Mouse (Mus musculus) MEL (cell line): ENCODE results near the gene Sh3d19. TPM values are rescaled to one million over a fixed set of nuclear protein-coding genes. Genes with fewer than 3 reads are reported as not detected.

Experiments
- DNase-seq: peaks from one replicate; pipeline ENCODE4 v3.0.0; 2011; ENCODE audit warnings: low read depth, low spot score
- H3K27ac ChIP-seq: 2 replicates; pipeline ENCODE4 v1.5.1; 2012; ENCODE audit warnings: low read depth, mild to moderate bottlenecking, control low read depth, low read length, moderate library complexity; ENCODE audit not compliant: control insufficient read depth
- H3K27me3 ChIP-seq, 2 experiments: fragments of 150-350 bp in 1 of 2; sonication (generic) in 1 of 2; 2 replicates each; pipeline ENCODE4 v1.6.1; 2012; ENCODE audit warnings: low read length in 2 of 2, mild to moderate bottlenecking in 2 of 2, improper control_type of control experiment in 1 of 2, moderate library complexity in 1 of 2; ENCODE audit not compliant: insufficient read depth in 2 of 2, control insufficient read depth in 1 of 2
- H3K36me3 ChIP-seq, 2 experiments: 2 replicates each; pipeline ENCODE4 v1.6.1; 2012 to 2014; ENCODE audit warnings: low read length in 2 of 2, improper control_type of control experiment in 1 of 2, inconsistent platforms in 1 of 2, mild to moderate bottlenecking in 1 of 2; ENCODE audit not compliant: insufficient read depth in 2 of 2, control insufficient read depth in 1 of 2
- H3K4me1 ChIP-seq, 2 experiments: fragments of 150-350 bp in 1 of 2; sonication (generic) in 1 of 2; 2 replicates each; pipeline ENCODE4 v1.6.1; 2012; ENCODE audit warnings: low read length in 2 of 2, improper control_type of control experiment in 1 of 2, mild to moderate bottlenecking in 1 of 2; ENCODE audit not compliant: insufficient read depth in 2 of 2, control insufficient read depth in 1 of 2
- H3K4me3 ChIP-seq, 2 experiments: fragments of 150-350 bp in 1 of 2; sonication (generic) in 1 of 2; 2 replicates each; pipeline ENCODE4 v1.5.1; 2012; ENCODE audit warnings: low read depth in 2 of 2, low read length in 2 of 2, mild to moderate bottlenecking in 2 of 2, moderate library complexity in 2 of 2, control low read depth in 1 of 2, improper control_type of control experiment in 1 of 2; ENCODE audit not compliant: control insufficient read depth in 1 of 2, insufficient read depth in 1 of 2
- H3K79me2 ChIP-seq: 2 replicates; pipeline ENCODE4 v1.6.1; 2012; ENCODE audit warnings: mild to moderate bottlenecking, low read length, moderate library complexity; ENCODE audit not compliant: control insufficient read depth, poor library complexity, insufficient read depth
- H3K9ac ChIP-seq: 2 replicates; pipeline ENCODE4 v1.6.1; 2012; ENCODE audit warnings: low read depth, mild to moderate bottlenecking, control low read depth, low read length, moderate library complexity; ENCODE audit not compliant: control insufficient read depth, poor library complexity, severe bottlenecking
- H3K9me3 ChIP-seq: fragments of 150-350 bp; sonication (generic); replicated peaks from 2 replicates; pipeline ENCODE4 v1.6.1; 2012; ENCODE audit warnings: mild to moderate bottlenecking, low read length, improper control_type of control experiment, moderate library complexity; ENCODE audit not compliant: insufficient read depth
- BHLHE40 ChIP-seq: IDR thresholded peaks from 2 replicates; pipeline ENCODE4 v1.6.1; 2012; ENCODE audit warnings: low read depth, mild to moderate bottlenecking, inconsistent platforms, low read length, improper control_type of control experiment, borderline replicate concordance
- CHD1 ChIP-seq: IDR thresholded peaks from 2 replicates; pipeline ENCODE4 v1.6.1; 2012; ENCODE audit warnings: low read depth, mild to moderate bottlenecking, inconsistent platforms, low read length, improper control_type of control experiment
- CHD2 ChIP-seq: IDR thresholded peaks from 2 replicates; pipeline ENCODE4 v1.6.1; 2011; ENCODE audit warnings: low read length, improper control_type of control experiment
- CTCF ChIP-seq, 3 experiments: IDR thresholded peaks in 2 of 3; conservative IDR thresholded peaks in 1 of 3; 2 replicates each; pipeline ENCODE4 v1.5.1; 2011 to 2012; ENCODE audit warnings: low read length in 3 of 3, low read depth in 2 of 3, mild to moderate bottlenecking in 2 of 3, improper control_type of control experiment in 1 of 3, inconsistent platforms in 1 of 3, mixed read lengths in 1 of 3, moderate library complexity in 1 of 3; ENCODE audit not compliant: control insufficient read depth in 1 of 3, insufficient read depth in 1 of 3, poor library complexity in 1 of 3, severe bottlenecking in 1 of 3
- EP300 ChIP-seq, 2 experiments: IDR thresholded peaks; 2 replicates each; pipeline ENCODE4 v1.6.1; 2011; ENCODE audit warnings: improper control_type of control experiment in 2 of 2, low read length in 2 of 2, low read depth in 1 of 2, mild to moderate bottlenecking in 1 of 2
- ETS1 ChIP-seq: IDR thresholded peaks from 2 replicates; pipeline ENCODE4 v1.6.1; 2012; ENCODE audit warnings: low read depth, mild to moderate bottlenecking, inconsistent platforms, low read length, improper control_type of control experiment, moderate library complexity
- GABPA ChIP-seq: IDR thresholded peaks from 2 replicates; pipeline ENCODE4 v1.6.1; 2012; ENCODE audit warnings: low read depth, mild to moderate bottlenecking, inconsistent platforms, low read length, improper control_type of control experiment, moderate library complexity
- HCFC1 ChIP-seq: IDR thresholded peaks from 2 replicates; pipeline ENCODE4 v1.6.1; 2012; ENCODE audit warnings: low read depth, mild to moderate bottlenecking, inconsistent platforms, low read length, improper control_type of control experiment, moderate library complexity
- KAT2A ChIP-seq: conservative IDR thresholded peaks from 2 replicates; pipeline ENCODE4 v1.6.1; 2012; ENCODE audit warnings: low read depth, low read length, improper control_type of control experiment, inconsistent platforms
- MAFK ChIP-seq: IDR thresholded peaks from 2 replicates; pipeline ENCODE4 v1.6.1; 2011; ENCODE audit warnings: low read depth, mild to moderate bottlenecking, low read length, improper control_type of control experiment, borderline replicate concordance
- MAX ChIP-seq: IDR thresholded peaks from 2 replicates; pipeline ENCODE4 v1.6.1; 2011; ENCODE audit warnings: low read length, improper control_type of control experiment
- MAZ ChIP-seq: IDR thresholded peaks from 2 replicates; pipeline ENCODE4 v1.6.1; 2012; ENCODE audit warnings: low read depth, mild to moderate bottlenecking, inconsistent platforms, low read length, improper control_type of control experiment
- MEF2A ChIP-seq: IDR thresholded peaks from 2 replicates; pipeline ENCODE4 v1.6.1; 2014; ENCODE audit warnings: low read depth, mild to moderate bottlenecking, inconsistent platforms, low read length, improper control_type of control experiment; ENCODE audit not compliant: poor library complexity, insufficient replicate concordance, severe bottlenecking; ENCODE audit errors: extremely low read depth
- MXI1 ChIP-seq: IDR thresholded peaks from 2 replicates; pipeline ENCODE4 v1.6.1; 2011; ENCODE audit warnings: mild to moderate bottlenecking, low read depth, low read length, improper control_type of control experiment
- MYB ChIP-seq: IDR thresholded peaks from 2 replicates; pipeline ENCODE4 v1.6.1; 2011; ENCODE audit warnings: mild to moderate bottlenecking, low read depth, low read length, improper control_type of control experiment
- MYC ChIP-seq: IDR thresholded peaks from 2 replicates; pipeline ENCODE4 v1.6.1; 2011; ENCODE audit warnings: low read depth, mild to moderate bottlenecking, low read length, improper control_type of control experiment, moderate library complexity
- NRF1 ChIP-seq: IDR thresholded peaks from 2 replicates; pipeline ENCODE4 v1.6.1; 2014; ENCODE audit warnings: low read depth, mild to moderate bottlenecking, inconsistent platforms, low read length, improper control_type of control experiment, moderate library complexity; ENCODE audit not compliant: poor library complexity, insufficient read depth, severe bottlenecking
- POLR2A ChIP-seq, 2 experiments: IDR thresholded peaks; 2 replicates each; pipeline ENCODE4 v1.6.1; 2011 to 2012; ENCODE audit warnings: low read length in 2 of 2, mild to moderate bottlenecking in 2 of 2, control low read depth in 1 of 2, improper control_type of control experiment in 1 of 2, low read depth in 1 of 2, moderate library complexity in 1 of 2; ENCODE audit not compliant: control insufficient read depth in 1 of 2, insufficient read depth in 1 of 2, poor library complexity in 1 of 2
- POLR2AphosphoS2 ChIP-seq: IDR thresholded peaks from 2 replicates; pipeline ENCODE4 v1.6.1; 2011; ENCODE audit warnings: low read length, improper control_type of control experiment
- POLR2AphosphoS5 ChIP-seq: IDR thresholded peaks from 2 replicates; pipeline ENCODE4 v1.6.1; 2012; ENCODE audit warnings: low read depth, borderline replicate concordance, mild to moderate bottlenecking, inconsistent platforms, low read length, moderate library complexity, mixed read lengths
- RAD21 ChIP-seq: IDR thresholded peaks from 2 replicates; pipeline ENCODE4 v1.6.1; 2011; ENCODE audit warnings: mild to moderate bottlenecking, low read depth, low read length, improper control_type of control experiment
- RCOR1 ChIP-seq: IDR thresholded peaks from 2 replicates; pipeline ENCODE4 v1.6.1; 2012; ENCODE audit warnings: low read depth, mild to moderate bottlenecking, inconsistent platforms, low read length, improper control_type of control experiment
- SIN3A ChIP-seq: IDR thresholded peaks from 2 replicates; pipeline ENCODE4 v1.6.1; 2012; ENCODE audit warnings: low read length, improper control_type of control experiment, inconsistent platforms
- TAL1 ChIP-seq: IDR thresholded peaks from 2 replicates; pipeline ENCODE4 v1.6.1; 2012; ENCODE audit warnings: mild to moderate bottlenecking, inconsistent platforms, low read length, moderate library complexity, mixed read lengths
- TBP ChIP-seq: IDR thresholded peaks from 2 replicates; pipeline ENCODE4 v1.8.0; 2011; ENCODE audit warnings: low read depth, low read length, improper control_type of control experiment
- TCF12 ChIP-seq: IDR thresholded peaks from 2 replicates; pipeline ENCODE4 v1.6.1; 2014; ENCODE audit warnings: low read depth, mild to moderate bottlenecking, inconsistent platforms, low read length, improper control_type of control experiment, moderate library complexity
- UBTF ChIP-seq: IDR thresholded peaks from 2 replicates; pipeline ENCODE4 v1.6.1; 2012; ENCODE audit warnings: low read depth, mild to moderate bottlenecking, inconsistent platforms, low read length, improper control_type of control experiment, moderate library complexity, borderline replicate concordance; ENCODE audit not compliant: insufficient read depth
- ZKSCAN1 ChIP-seq: IDR thresholded peaks from 2 replicates; pipeline ENCODE4 v1.6.1; 2012; ENCODE audit warnings: low read depth, mild to moderate bottlenecking, inconsistent platforms, low read length, improper control_type of control experiment, moderate library complexity
- ZMIZ1 ChIP-seq: IDR thresholded peaks from 2 replicates; pipeline ENCODE4 v1.6.1; 2012; ENCODE audit warnings: low read depth, mild to moderate bottlenecking, inconsistent platforms, low read length, improper control_type of control experiment, moderate library complexity
- ZNF384 ChIP-seq: IDR thresholded peaks from 2 replicates; pipeline ENCODE4 v1.6.1; 2012; ENCODE audit warnings: low read depth, mild to moderate bottlenecking, inconsistent platforms, low read length, improper control_type of control experiment
- polyA plus RNA-seq, 2 experiments: library from polyadenylated mRNA; stranded (reverse) in 1 of 2; unstranded in 1 of 2; fragments of >175 nt in 1 of 2; fragments of >200 nt in 1 of 2; gene quantifications; 2 replicates each; pipeline versions ENCODE4 v1.2.1 to v1.2.4; 2012; ENCODE audit warnings: low replicate concordance in 2 of 2, low read depth in 1 of 2; ENCODE audit not compliant: insufficient read length in 2 of 2, insufficient read depth in 1 of 2, missing spikeins in 1 of 2
- total RNA-seq: library from RNA; depleted of rRNA; stranded (reverse); fragments of 300-350 nt; gene quantifications from 2 replicates; pipeline ENCODE4 v1.2.3, GENCODE M21; 2012

Gene Sh3d19
- total and polyA plus RNA-seq, 3 experiments = 2.2 to 4.8 TPM; not detected in 1

GRCm38 (mm10) chr3:86141886-86142262 lies 171.0 kb downstream of the Sh3d19 start:
- Histone ChIP-seq H3K9me3 (no peaks in the 10 kb centered on the region), H3K9ac (peak overlapping the region; percentile 97), H3K27me3 (no peaks in the 10 kb centered on the region), H3K27ac (peak overlapping the region; percentile 83), H3K79me2 (peaks cover 32% of the 10 kb centered on the region), H3K4me1 (peaks cover 0 to 19% of the 10 kb centered on the region in 2 experiments; a peak in 2 of 4 replicates), H3K4me3 (peak overlapping the region; percentile 64 to 95), H3K36me3 (peaks cover 29 to 34% of the 10 kb centered on the region in 2 experiments)
- peak; percentile 52 for DNase-seq
- TF ChIP-seq POLR2AphosphoS2 (peak; percentile 19; the same call in 1 of the 2 replicates), POLR2AphosphoS5 (no peak; the same call in 1 of the 2 replicates)

GRCm38 (mm10) chr3:86142263-86142933 lies 171.5 kb downstream of the Sh3d19 start, which contains the start of gene Rps3a1:
Rps3a1 (minus strand) TSS chr3:86142702.
- peaks cover 0 to 15% of the 10 kb centered on the region in 2 experiments; a peak in 2 of 4 replicates for H3K4me1 ChIP-seq
- peak; percentile 98 for DNase-seq
- peaks cover 27 to 29% of the 10 kb centered on the region in 2 experiments for H3K36me3 ChIP-seq
- peak within 1 kb of the TSS; percentile 64 to 95 for H3K4me3 ChIP-seq
- peak within 1 kb of the TSS; percentile 97 for H3K9ac ChIP-seq
- H3K27me3 ChIP-seq = no peaks in the 10 kb centered on the region
- no peaks in the 10 kb centered on the region for H3K9me3 ChIP-seq
- peaks cover 32% of the 10 kb centered on the region for H3K79me2 ChIP-seq
- H3K27ac ChIP-seq = peak within 1 kb of the TSS; percentile 83
- TF ChIP-seq ZNF384 (no peak), ZKSCAN1 (no peak), CHD2 (peak; percentile 98), TBP (peak; percentile 96), MEF2A (no peak), RCOR1 (peak; percentile 51; the same call in 1 of the 2 replicates), NRF1 (no peak), CTCF (IDR thresholded peaks at IDR 0.05 in 2 of 3, conservative IDR thresholded peaks at IDR 0.05 in 1 of 3; ENCODE audit: control insufficient read depth in 1 of 3, insufficient read depth in 1 of 3, low read depth in 2 of 3, low read length in 3 of 3, poor library complexity in 1 of 3, severe bottlenecking in 1 of 3) (peak; percentile 77 to 96 (median 94)), CHD1 (no peak), POLR2AphosphoS2 (peak; percentile 68; the same call in 1 of the 2 replicates), UBTF (no peak), MAZ (no peak), KAT2A (peak; percentile 84), BHLHE40 (no peak), MYB (no peak), HCFC1 (peak; percentile 96), EP300 (IDR thresholded peaks at IDR 0.05; ENCODE audit: low read depth in 1 of 2, low read length in 2 of 2) (no peak; a peak in 1 of 4 replicates), MAX (peak; percentile 85), RAD21 (no peak), POLR2A (IDR thresholded peaks at IDR 0.05; ENCODE audit: control insufficient read depth in 1 of 2, insufficient read depth in 1 of 2, low read depth in 1 of 2, low read length in 2 of 2, poor library complexity in 1 of 2) (peak; percentile 70 to 90; a peak in 2 of 4 replicates), TAL1 (no peak), MAFK (no peak), ZMIZ1 (peak; percentile 82; the same call in 1 of the 2 replicates), MXI1 (peak; percentile 83), GABPA (no peak; the same call in 1 of the 2 replicates), MYC (peak; percentile 95), SIN3A (peak; percentile 78; the same call in 1 of the 2 replicates), ETS1 (no peak; the same call in 1 of the 2 replicates), TCF12 (peak; percentile 85)
